24 mouse cellular contexts compared by ENCODE assay signal in genomic region chr1:174317308-174317707, GRCm38 (mm10). TPM values are rescaled to one million over a fixed set of nuclear protein-coding genes. Genes with fewer than 3 reads are reported as not detected.
"Had no signal": no experiment of that assay in that cellular context is flagged by ENCODE, and none has a peak within 500 bp of the region (broad histone marks: within the 10 kb centered on the region; RNA-seq: fewer than 3 reads in every experiment).

No protein-coding gene starts in this region.

- DNase-seq: gastrocnemius, postnatal 14 days; gastrocnemius, postnatal 36 days; heart, adult 11 months; heart, adult 2 months; heart, postnatal 14 days; heart, postnatal 36 days; kidney, adult 18-20 months; kidney, adult 8-10 months; kidney, postnatal 10 days; kidney, postnatal 36 days; left cerebral cortex, postnatal 4 days had no signal

- ATAC-seq: hindbrain, embryonic 16.5 days; inflammation-experienced regulatory T-cells, adult 6 months; intestine, embryonic 15.5 days; intestine, postnatal 0 days; liver, embryonic 12.5 days had no signal

RNA-seq across cellular contexts. Expression of gene Mptx1, which starts 13.0 kb away (rescaled TPM):
- total RNA-seq: gastrocnemius, adult 8-10 months; gastrocnemius, postnatal 14 days; gastrocnemius, postnatal 36 days; heart, adult 2 months; heart, postnatal 14 days; heart, postnatal 36 days; layer of hippocampus, adult 18-20 months; layer of hippocampus, adult 8-10 months; layer of hippocampus, postnatal 10 days; layer of hippocampus, postnatal 25 days; left cerebral cortex, adult 2 months; left cerebral cortex, postnatal 14 days; left cerebral cortex, postnatal 4 days; liver, adult 2 months had no signal

RNA-seq across cellular contexts. Expression of gene Olfr417, which starts 47.6 kb away (rescaled TPM):
- total RNA-seq: gastrocnemius, adult 8-10 months; gastrocnemius, postnatal 14 days; gastrocnemius, postnatal 36 days; heart, adult 2 months; heart, postnatal 14 days; heart, postnatal 36 days; layer of hippocampus, adult 18-20 months; layer of hippocampus, adult 8-10 months; layer of hippocampus, postnatal 10 days; layer of hippocampus, postnatal 25 days; left cerebral cortex, adult 2 months; left cerebral cortex, postnatal 14 days; left cerebral cortex, postnatal 4 days; liver, adult 2 months had no signal
